Mouse (Mus musculus) bone marrow, adult 2 months (tissue): Measurements from ENCODE around the gene Cyp2ab1.

Source experiments
- CTCF ChIP-seq: fragments of 200-500 bp; IDR thresholded peaks from 2 replicates; pipeline ENCODE4 v1.5.1; 2011; ENCODE audit warnings: low read length, control low read depth; ENCODE audit not compliant: control insufficient read depth, insufficient read depth
- POLR2A ChIP-seq: fragments of 200-500 bp; IDR thresholded peaks from 2 replicates; pipeline ENCODE4 v1.6.1; 2011; ENCODE audit warnings: low read depth, mild to moderate bottlenecking, control low read depth, low read length, borderline replicate concordance; ENCODE audit not compliant: control insufficient read depth

GRCm38 (mm10) chr16:20265089-20265488, 60.1 kb downstream of the Cyp2ab1 start:
- TF ChIP-seq CTCF (no peak), POLR2A (no peak)
